Mouse (Mus musculus) right cerebral cortex, adult 18-20 months (tissue): ENCODE data around the gene Defa2.
"Not testable (repeated sequence)": the region's sequence is repeated elsewhere in the genome, so short reads cannot be mapped to it uniquely, and the experiment has no call there.

ENCODE experiments used
- DNase-seq: peaks from one replicate; pipeline ENCODE4 v3.0.0; 2022; ENCODE audit warnings: mixed read lengths

Defa2 gene

DNA sequence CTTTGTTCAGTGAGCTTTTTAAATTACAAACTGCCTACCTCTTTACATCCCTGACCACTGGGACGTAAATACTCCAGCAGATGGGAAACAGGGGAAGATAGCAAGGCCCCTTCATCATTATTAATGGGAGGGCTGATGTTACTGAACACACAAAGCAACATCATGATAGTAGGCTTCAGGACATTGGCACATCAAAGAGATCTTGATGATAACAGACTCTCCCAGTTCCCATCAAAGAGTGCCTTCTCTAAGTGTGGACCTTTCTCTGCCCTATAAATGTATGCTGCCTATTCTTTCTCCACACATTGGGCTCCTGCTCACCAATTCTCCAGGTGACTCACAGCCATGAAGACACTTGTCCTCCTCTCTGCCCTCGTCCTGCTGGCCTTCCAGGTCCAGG lies at the start of gene Defa2:
Gene Defa2 (plus strand): TSS at position 301 of the 400 bp plus-strand sequence.
- DNase-seq: not testable (repeated sequence)

DNA sequence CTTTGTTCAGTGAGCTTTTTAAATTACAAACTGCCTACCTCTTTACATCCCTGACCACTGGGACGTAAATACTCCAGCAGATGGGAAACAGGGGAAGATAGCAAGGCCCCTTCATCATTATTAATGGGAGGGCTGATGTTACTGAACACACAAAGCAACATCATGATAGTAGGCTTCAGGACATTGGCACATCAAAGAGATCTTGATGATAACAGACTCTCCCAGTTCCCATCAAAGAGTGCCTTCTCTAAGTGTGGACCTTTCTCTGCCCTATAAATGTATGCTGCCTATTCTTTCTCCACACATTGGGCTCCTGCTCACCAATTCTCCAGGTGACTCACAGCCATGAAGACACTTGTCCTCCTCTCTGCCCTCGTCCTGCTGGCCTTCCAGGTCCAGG lies 13.2 kb downstream of the Defa2 start, which contains the start of gene Defa33:
Gene Defa33 (plus strand): TSS at position 301 of the 400 bp plus-strand sequence.
- DNase-seq: not testable (repeated sequence)

GRCm38 (mm10) chr8:21427111-21427510 lies 48.8 kb downstream of the Defa2 start, which contains the start of gene Defa36:
TSS of gene Defa36 (plus strand) at chr8:21427411.
- DNase-seq: not testable (repeated sequence)
